Mouse (Mus musculus): ENCODE data around the gene Olfr469. TPM values are rescaled to one million over a fixed set of nuclear protein-coding genes. Genes with fewer than 3 reads are reported as not detected.
"Not testable (repeated sequence)": the region's sequence is repeated elsewhere in the genome, so short reads cannot be mapped to it uniquely, and the experiment has no call there.

Olfr469 gene
- polyA plus RNA-seq (2012; rRNA removed): not detected in 2 replicates

DNA sequence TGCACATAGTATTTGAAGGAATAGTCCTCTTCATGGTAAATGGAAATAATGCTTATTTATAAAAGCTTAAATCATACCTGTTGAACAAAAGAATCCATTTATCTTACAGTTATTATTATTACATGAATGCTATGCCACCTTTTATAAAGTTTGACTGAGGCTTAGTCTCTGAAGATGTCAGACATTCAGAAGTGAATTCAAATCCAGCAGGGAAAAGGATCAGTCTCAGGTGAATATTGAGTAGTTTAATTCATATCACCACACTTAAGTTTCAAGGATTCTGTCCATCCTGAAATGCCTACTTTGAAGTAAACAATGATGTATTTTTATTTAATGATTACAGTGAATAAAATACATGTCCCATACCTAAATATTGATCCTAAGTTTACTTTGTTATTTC, at the start of gene Olfr469:
TSS of gene Olfr469 (minus strand) at position 101 of the 400 bp plus-strand sequence.
- DNase-seq (ENCODE audit: extremely low spot score in 1 of 2, low spot score in 1 of 2): not testable (repeated sequence)

DNA sequence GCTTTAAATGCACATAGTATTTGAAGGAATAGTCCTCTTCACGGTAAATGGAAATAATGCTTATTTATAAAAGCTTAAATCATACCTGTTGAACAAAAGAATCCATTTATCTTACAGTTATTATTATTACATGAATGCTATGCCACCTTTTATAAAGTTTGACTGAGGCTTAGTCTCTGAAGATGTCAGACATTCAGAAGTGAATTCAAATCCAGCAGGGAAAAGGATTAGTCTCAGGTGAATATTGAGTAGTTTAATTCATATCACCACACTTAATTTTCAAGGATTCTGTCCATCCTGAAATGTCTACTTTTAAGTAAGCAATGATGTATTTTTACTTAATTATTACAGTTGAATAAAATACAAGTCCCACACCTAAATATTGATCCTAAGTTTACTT, 22.0 kb upstream of the Olfr469 start, which contains the start of gene Olfr470:
TSS of gene Olfr470 (minus strand) at position 101 of the 400 bp plus-strand sequence.
- not testable (repeated sequence) for DNase-seq (ENCODE audit: extremely low spot score in 1 of 2, low spot score in 1 of 2)

DNA sequence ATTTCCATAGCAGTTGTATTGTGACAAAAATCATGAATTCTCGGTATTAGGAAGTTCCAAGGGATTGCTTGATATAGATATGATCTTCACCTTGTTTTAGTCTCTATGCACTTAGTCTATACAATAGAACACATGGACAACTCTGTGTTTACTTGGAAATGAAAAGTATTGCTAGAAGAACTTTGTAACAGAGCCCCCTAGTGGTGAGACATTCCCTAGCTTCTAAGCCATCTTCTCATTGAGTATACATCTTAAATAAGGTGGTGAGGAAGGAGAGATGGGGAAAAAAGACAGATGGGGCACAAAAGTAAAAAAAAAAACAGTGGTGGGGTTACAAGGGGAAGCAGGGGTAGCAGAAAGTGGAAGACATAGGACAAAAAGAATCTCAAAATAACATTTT, 16.4 kb upstream of the Olfr469 start:
- DNase-seq (ENCODE audit: extremely low spot score in 1 of 2, low spot score in 1 of 2): peak in 1 of 2 experiments; percentile 20

DNA sequence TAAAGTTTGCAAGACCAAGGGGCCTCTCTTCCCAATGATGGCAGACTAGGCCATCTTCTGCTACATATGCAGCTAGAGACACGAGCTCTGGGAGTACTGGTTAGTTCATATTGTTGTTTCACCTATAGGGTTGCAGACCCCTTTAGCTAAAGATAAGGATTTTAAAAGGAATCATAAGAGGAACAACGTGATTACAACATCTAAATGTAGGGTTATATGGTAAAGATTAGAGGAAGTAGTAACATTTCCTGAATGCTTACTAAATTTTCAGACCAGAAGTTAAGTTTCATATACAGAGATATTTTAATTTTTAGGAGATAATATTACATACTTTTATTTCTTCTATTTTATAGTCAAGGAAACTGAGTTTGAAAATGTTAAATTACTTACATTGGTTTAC, 1.5 kb downstream of the Olfr469 start:
- DNase-seq (ENCODE audit: extremely low spot score in 1 of 2, low spot score in 1 of 2): not testable (repeated sequence)

DNA sequence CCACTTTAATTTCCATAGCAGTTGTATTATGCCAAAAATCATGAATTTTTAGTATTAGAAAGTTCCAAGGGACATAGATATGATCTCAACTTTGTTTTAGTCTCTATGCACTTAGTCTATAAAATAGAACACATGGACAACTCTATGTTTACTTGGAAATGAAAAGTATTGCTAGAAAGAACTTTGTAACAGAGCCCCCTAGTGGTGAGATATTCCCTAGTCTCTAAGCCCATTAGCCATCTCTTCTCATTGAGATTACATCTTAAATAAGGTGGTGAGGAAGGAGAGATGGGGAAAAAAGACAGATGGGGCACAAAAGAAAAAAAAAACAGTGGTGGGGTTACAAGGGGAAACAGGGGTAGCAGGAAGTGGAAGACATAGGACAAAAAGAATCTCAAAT, 5.9 kb downstream of the Olfr469 start:
- peak in 1 of 2 experiments; percentile 4 for DNase-seq (ENCODE audit: extremely low spot score in 1 of 2, low spot score in 1 of 2)

DNA sequence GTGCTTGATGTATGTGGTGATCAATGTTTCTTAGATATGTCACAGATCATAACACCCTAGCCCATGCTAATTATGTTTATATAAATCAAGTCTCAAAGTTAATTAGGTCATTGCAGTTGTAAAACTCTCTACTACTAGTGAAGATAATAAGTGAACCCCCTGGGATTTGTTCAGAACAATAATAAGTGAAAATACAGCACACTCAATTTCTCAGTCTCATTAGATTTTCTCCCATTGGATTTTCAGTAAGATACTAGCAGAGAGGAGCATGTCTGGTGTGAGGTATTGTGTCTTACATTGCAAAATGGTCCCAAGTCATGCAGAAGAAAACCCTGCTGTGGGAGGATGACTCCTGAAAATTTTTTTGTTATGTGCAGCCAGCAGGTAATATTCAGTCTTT, 13.4 kb downstream of the Olfr469 start, which contains the start of gene Olfr467:
TSS of gene Olfr467 (plus strand) at position 301 of the 400 bp plus-strand sequence.
- DNase-seq (ENCODE audit: extremely low spot score in 1 of 2, low spot score in 1 of 2): no peak

DNA sequence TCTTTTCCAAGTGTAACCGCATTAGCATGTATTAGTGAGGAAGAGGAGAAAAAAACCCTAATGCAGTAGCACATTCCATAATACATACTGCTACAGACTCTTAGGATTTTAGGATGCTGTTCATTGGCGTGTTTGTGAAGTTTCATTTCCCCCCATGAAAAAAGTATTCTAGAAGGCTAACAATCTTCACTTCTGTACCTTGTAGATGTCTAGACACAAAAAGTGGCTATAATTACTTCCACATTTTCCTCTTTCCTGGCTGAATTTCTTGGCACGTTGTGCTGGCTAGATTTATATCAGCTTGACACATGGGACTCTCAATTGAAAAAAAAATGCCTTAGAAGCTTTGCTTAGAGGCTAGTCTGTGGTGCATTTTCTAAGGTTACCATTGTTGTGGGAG, 23.2 kb downstream of the Olfr469 start:
- DNase-seq (ENCODE audit: extremely low spot score in 1 of 2, low spot score in 1 of 2): no peak

DNA sequence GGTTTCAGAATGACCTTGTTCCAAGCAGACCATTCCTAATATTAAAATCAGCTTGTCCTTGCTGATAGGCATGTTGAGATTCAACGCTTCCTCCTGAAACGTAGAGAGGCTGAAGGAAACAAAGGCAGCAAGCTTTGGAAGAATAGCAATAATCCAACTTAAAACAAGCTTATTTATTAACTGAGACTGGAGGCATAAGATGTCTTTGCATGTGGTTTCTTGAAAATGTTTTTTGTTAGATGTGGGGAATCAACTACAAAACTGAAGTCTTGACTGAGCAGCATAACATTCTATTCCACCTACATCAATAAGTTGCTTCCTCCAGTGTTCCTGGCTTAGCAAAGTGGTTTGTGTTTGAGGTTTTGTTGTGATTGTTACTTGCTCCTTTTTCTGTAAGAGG, 24.2 kb downstream of the Olfr469 start, which contains the start of gene Ovch2:
TSS of gene Ovch2 (minus strand) at position 101 of the 400 bp plus-strand sequence.
- no peak for DNase-seq (ENCODE audit: extremely low spot score in 1 of 2, low spot score in 1 of 2)

DNA sequence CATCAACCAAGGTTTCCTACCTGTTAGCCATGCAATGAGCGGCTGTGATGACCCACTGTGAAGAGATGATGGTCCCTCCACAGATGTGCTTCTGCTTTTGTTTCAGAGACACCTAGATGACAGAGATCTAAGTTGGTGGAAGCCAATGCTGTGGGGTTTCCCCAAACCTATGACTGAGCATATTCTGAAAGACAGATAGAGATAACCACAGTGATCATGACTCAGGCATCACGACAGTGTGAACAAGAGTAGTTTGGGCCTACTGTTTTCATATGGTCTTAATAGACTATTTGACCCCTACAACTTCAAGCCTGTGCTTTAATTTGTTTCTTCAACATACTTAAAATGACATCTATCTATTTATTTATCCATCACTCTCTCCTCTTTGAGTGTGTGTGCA, 28.8 kb downstream of the Olfr469 start:
- DNase-seq (ENCODE audit: extremely low spot score in 1 of 2, low spot score in 1 of 2): no peak

DNA sequence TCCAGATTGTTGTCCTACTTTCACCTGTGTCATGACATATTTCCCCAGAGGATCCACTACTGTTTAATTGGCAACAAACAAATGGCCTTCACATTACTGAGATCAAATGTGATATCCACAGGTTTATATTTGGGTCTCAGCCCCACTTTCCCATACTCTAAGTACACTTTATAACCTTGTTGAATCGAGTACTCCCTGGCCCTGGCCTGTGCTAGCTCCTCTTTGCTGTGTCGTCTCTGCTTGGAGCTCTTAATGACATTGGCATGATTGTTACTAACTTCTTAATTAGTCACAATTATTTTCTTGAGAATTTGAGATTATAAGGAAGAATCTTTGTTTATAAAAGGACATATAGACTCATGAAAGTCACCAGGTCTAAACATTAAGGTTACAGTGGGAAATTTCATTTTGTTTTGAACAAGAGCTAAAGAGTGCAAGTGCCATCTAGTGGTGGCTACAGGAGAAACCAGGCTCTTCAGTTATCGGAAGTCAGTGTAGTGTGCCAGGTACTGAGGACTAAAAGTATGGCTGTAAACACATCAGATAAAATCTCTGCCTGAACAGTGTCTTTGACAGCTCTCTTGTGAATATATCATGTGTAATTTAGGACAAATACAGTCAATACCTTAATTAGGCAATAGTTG, 37.2 kb downstream of the Olfr469 start:
- DNase-seq (ENCODE audit: extremely low spot score in 1 of 2, low spot score in 1 of 2): peak in 1 of 2 experiments; percentile 53

DNA sequence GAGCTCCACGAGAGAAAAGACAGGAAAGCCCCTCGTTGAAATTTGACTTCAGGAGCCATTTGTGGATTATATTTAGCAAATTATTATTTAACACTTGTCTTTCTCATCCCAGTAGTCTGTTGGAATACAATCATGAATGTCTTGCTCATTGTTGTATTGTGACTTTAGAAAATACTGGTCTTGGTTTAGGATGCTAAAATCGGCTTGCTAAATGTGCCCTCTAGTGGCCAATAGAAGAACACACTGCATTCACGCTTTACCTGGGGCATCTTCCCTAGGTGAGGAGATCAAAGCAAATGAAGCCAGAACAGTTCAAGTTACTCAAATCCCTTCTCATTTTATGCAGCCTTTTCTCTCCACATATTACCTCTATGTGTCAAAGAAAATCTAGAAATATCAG, 45.7 kb downstream of the Olfr469 start:
- DNase-seq (ENCODE audit: extremely low spot score in 1 of 2, low spot score in 1 of 2): peak in 1 of 2 experiments; percentile 48

DNA sequence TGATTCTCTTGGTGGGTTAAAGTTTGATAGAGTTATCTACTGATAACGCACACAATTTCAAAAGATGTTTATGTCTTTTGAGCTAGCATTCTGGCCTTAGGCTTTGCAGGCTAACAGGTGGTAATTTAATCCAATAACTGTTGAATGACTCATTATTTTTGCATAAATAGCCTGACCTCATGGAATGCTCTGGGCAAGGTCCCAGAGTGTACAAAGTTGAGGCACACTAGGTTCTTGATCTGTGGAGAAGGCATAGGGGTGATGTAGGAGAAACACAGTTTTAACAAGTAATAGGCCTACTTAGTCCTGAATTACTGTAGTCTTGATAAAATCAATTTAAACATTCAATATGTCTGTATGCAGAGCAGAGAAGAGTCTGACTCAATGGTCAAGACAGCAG, 47.1 kb downstream of the Olfr469 start:
- DNase-seq (ENCODE audit: extremely low spot score in 1 of 2, low spot score in 1 of 2): no peak

DNA sequence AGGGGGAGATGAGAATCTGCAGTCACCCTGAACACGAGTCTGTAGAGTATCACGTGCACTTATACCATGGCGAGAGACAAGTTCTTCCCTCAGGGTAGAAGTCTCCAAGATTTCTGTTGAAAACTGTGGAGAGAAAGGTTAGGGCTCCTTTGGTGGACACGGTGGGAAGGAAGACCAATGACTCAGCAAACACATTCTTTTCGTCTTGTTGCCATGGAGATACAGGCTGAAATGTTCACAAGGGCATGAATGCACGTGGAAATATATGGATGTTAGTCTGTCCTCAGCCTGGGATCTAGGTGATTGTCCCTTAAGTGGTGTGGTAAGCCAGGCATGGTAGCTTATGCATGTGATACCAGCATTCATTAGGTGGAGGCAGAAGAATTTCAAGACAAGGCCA, 54.5 kb downstream of the Olfr469 start:
- no peak for DNase-seq (ENCODE audit: extremely low spot score in 1 of 2, low spot score in 1 of 2)

Other genes starting within 250 kb of the Olfr469 start
- gene Ppfibp2, start 230.3 kb downstream of the Olfr469 start, polyA plus RNA-seq (2012; rRNA removed): 6.7 and 8.0 TPM in 2 replicates
- gene 5330417H12Rik, start 200.4 kb downstream of the Olfr469 start, polyA plus RNA-seq (2012; rRNA removed): not detected in 2 replicates
- gene Cyb5r2, start 67.5 kb downstream of the Olfr469 start, polyA plus RNA-seq (2012; rRNA removed): 0.10 and 0.17 TPM in 2 replicates
- gene Ovch2, start 24.3 kb downstream of the Olfr469 start, polyA plus RNA-seq (2012; rRNA removed): not detected in 2 replicates
- not detected in 2 replicates for gene Olfr467, start 13.3 kb downstream of the Olfr469 start, polyA plus RNA-seq (2012; rRNA removed)
- gene Olfr470, start 21.9 kb upstream of the Olfr469 start, polyA plus RNA-seq (2012; rRNA removed): not detected in 2 replicates
- not detected in 2 replicates for gene Olfr472, start 72.4 kb upstream of the Olfr469 start, polyA plus RNA-seq (2012; rRNA removed)
- gene Olfr473, start 104.9 kb upstream of the Olfr469 start, polyA plus RNA-seq (2012; rRNA removed): not detected in 2 replicates
- gene Olfr474, start 129.1 kb upstream of the Olfr469 start, polyA plus RNA-seq (2012; rRNA removed): not detected in 2 replicates
- not detected in 2 replicates for gene Olfr476, start 139.3 kb upstream of the Olfr469 start, polyA plus RNA-seq (2012; rRNA removed)
- not detected in 2 replicates for gene Olfr477, start 161.2 kb upstream of the Olfr469 start, polyA plus RNA-seq (2012; rRNA removed)
- gene Olfr478, start 208.4 kb upstream of the Olfr469 start, polyA plus RNA-seq (2012; rRNA removed): not detected in 2 replicates
- not detected in 2 replicates for gene Olfr479, start 225.2 kb upstream of the Olfr469 start, polyA plus RNA-seq (2012; rRNA removed)
- gene Olfr480, start 241.8 kb upstream of the Olfr469 start, polyA plus RNA-seq (2012; rRNA removed): not detected in 2 replicates

All from frontal cortex, adult 2 months (tissue).